Mouse (Mus musculus) spleen, postnatal 36 days (tissue): ENCODE measurements around the gene Adra2b.

Experiments used
- DNase-seq, 2 experiments: peaks; one replicate each; pipeline ENCODE4 v3.0.0; 2022; ENCODE audit warnings: low spot score in 2 of 2, mixed read lengths in 1 of 2

Gene Adra2b

GRCm38 (mm10) chr2:127362459-127363281 lies at the start of gene Adra2b:
Adra2b (plus strand) TSS chr2:127363208.
- DNase-seq, result peak; percentile 64 to 67

- DNase-seq, result no peak
These were observed 49.1 kb upstream of the Adra2b start for GRCm38 (mm10) chr2:127313878-127314277.

GRCm38 (mm10) chr2:127314467-127315154 lies 48.4 kb upstream of the Adra2b start:
- DNase-seq, result peak; percentile 88

- no peak for DNase-seq
These were observed 47.9 kb upstream of the Adra2b start for GRCm38 (mm10) chr2:127315155-127315470.

GRCm38 (mm10) chr2:127316431-127316830 lies 46.6 kb upstream of the Adra2b start:
- DNase-seq, result no peak

- no peak for DNase-seq
These were observed 44.9 kb upstream of the Adra2b start for GRCm38 (mm10) chr2:127318136-127318535.

GRCm38 (mm10) chr2:127319071-127319470 lies 43.9 kb upstream of the Adra2b start:
- no peak for DNase-seq

GRCm38 (mm10) chr2:127322671-127323285 lies 40.2 kb upstream of the Adra2b start:
- DNase-seq, result no peak

GRCm38 (mm10) chr2:127323667-127324066 lies 39.3 kb upstream of the Adra2b start:
- DNase-seq, result no peak

GRCm38 (mm10) chr2:127324456-127324855 lies 38.6 kb upstream of the Adra2b start:
- no peak for DNase-seq

GRCm38 (mm10) chr2:127328090-127328851 lies 34.7 kb upstream of the Adra2b start:
- DNase-seq, result no peak

GRCm38 (mm10) chr2:127332807-127333570 lies 30.0 kb upstream of the Adra2b start:
- DNase-seq, result peak; percentile 67 to 69

- DNase-seq, result peak; percentile 69
These were observed 28.9 kb upstream of the Adra2b start for GRCm38 (mm10) chr2:127333945-127334603.

- peak; percentile 90 to 93 for DNase-seq
These were observed 27.9 kb upstream of the Adra2b start for GRCm38 (mm10) chr2:127335078-127335541.

- DNase-seq, result peak; percentile 99 to 100
These were observed 27.1 kb upstream of the Adra2b start, which contains the start of gene Dusp2 for GRCm38 (mm10) chr2:127335767-127336496. Dusp2 (plus strand) TSS chr2:127336159.

- DNase-seq, result no peak
These were observed 26.5 kb upstream of the Adra2b start for GRCm38 (mm10) chr2:127336497-127336832.

- DNase-seq, result no peak
These were observed 26.1 kb upstream of the Adra2b start for GRCm38 (mm10) chr2:127336885-127337284.

- peak; percentile 69 for DNase-seq
These were observed 25.5 kb upstream of the Adra2b start for GRCm38 (mm10) chr2:127337531-127337930.

GRCm38 (mm10) chr2:127338012-127338411 lies 25.0 kb upstream of the Adra2b start:
- DNase-seq, result peak; percentile 84 to 88

- DNase-seq, result no peak
These were observed 24.6 kb upstream of the Adra2b start, which contains the start of gene Astl for GRCm38 (mm10) chr2:127338416-127338815. Astl (plus strand) TSS chr2:127338639.
